Mouse (Mus musculus) erythroblast, embryonic 14.5 days (primary cell): ENCODE results near the gene Ube2c.

Experiments used
- GATA1 ChIP-seq: IDR thresholded peaks from 2 replicates; pipeline ENCODE4 v1.6.1; 2012; ENCODE audit warnings: low read length, inconsistent platforms, mixed read lengths
- TAL1 ChIP-seq: IDR thresholded peaks from 3 replicates; pipeline ENCODE4 v1.6.1; 2012; ENCODE audit warnings: low read length, inconsistent platforms, mixed read lengths

- TF ChIP-seq TAL1 (no peak), GATA1 (no peak)
These were observed 26.2 kb downstream of the Ube2c start for GRCm38 (mm10) chr2:164795868-164796267.
